Mouse (Mus musculus): ENCODE data around the gene Vmn1r64. TPM values are rescaled to one million over a fixed set of nuclear protein-coding genes. Genes with fewer than 3 reads are reported as not detected.
"Not testable (repeated sequence)": the region's sequence is repeated elsewhere in the genome, so short reads cannot be mapped to it uniquely, and the experiment has no call there.

Gene Vmn1r64
- not detected in 2 replicates for polyA plus RNA-seq (2012; rRNA removed)

GRCm38 (mm10) chr7:5884442-5884841 is at the start of gene Vmn1r64:
TSS of gene Vmn1r64 (minus strand) at chr7:5884542.
- H3K27ac ChIP-seq (ENCODE audit: insufficient read depth, low read length) = no peak within 1 kb of the TSS
- H3K4me1 ChIP-seq (ENCODE audit: control insufficient read depth, insufficient read depth, low read length) = no peaks in the 10 kb centered on the region
- TF ChIP-seq POLR2A (IDR thresholded peaks at IDR 0.05; ENCODE audit: extremely low read depth, insufficient read depth, low read length) (no peak), CTCF (IDR thresholded peaks at IDR 0.05; ENCODE audit: extremely low read depth, insufficient read depth, low read length) (no peak)
- no peak within 1 kb of the TSS for H3K4me3 ChIP-seq (ENCODE audit: insufficient read depth, low read length)

DNA sequence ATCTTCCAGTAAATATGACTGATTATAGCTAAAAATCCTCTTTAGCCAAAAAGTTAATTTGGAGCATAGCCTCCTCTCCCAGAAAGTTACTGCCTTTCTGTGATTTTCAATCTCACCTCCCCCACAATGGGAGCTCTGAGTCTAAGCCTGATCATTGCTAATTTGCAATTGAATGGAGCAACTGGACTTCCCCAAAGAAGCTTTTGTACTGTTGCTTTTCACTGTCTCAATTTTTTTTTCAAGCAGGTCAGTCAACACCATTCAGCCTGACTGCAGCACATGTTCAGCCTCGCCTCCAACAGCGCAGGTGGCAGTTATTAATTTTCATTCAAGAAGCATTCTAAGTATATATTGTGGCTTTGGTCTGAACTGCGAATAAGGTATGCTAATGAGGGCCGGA is 14.9 kb upstream of the Vmn1r64 start:
- H3K27ac ChIP-seq (ENCODE audit: insufficient read depth, low read length) = no peak overlapping the region
- no peak overlapping the region for H3K4me3 ChIP-seq (ENCODE audit: insufficient read depth, low read length)
- TF ChIP-seq CTCF (IDR thresholded peaks at IDR 0.05; ENCODE audit: extremely low read depth, insufficient read depth, low read length) (no peak), POLR2A (IDR thresholded peaks at IDR 0.05; ENCODE audit: extremely low read depth, insufficient read depth, low read length) (no peak)
- no peaks in the 10 kb centered on the region for H3K4me1 ChIP-seq (ENCODE audit: control insufficient read depth, insufficient read depth, low read length)

- H3K27ac ChIP-seq (ENCODE audit: insufficient read depth, low read length); H3K4me3 ChIP-seq (ENCODE audit: insufficient read depth, low read length); H3K4me1 ChIP-seq (ENCODE audit: control insufficient read depth, insufficient read depth, low read length): not testable (repeated sequence)
These were observed 12.9 kb upstream of the Vmn1r64 start for GRCm38 (mm10) chr7:5897245-5897644.

Other genes with a start within 250 kb of the Vmn1r64 start
- not detected in 2 replicates for gene Vmn1r62, start 210.9 kb downstream of the Vmn1r64 start, polyA plus RNA-seq (2012; rRNA removed)
- not detected in 2 replicates for gene Vmn1r63, start 79.1 kb downstream of the Vmn1r64 start, polyA plus RNA-seq (2012; rRNA removed)
- not detected in 2 replicates for gene Vmn1r65, start 126.5 kb upstream of the Vmn1r64 start, polyA plus RNA-seq (2012; rRNA removed)
- gene Nlrp4c, start 160.6 kb upstream of the Vmn1r64 start, polyA plus RNA-seq (2012; rRNA removed) = not detected in 2 replicates

Measured in cortical plate, adult 2 months (tissue).